Mouse (Mus musculus) Patski (cell line): ENCODE results near the gene Sypl. TPM values are rescaled to one million over a fixed set of nuclear protein-coding genes. Genes with fewer than 3 reads are reported as not detected.
"Not testable (repeated sequence)": the region's sequence is repeated elsewhere in the genome, so short reads cannot be mapped to it uniquely, and the experiment has no call there.

Experiments
- ATAC-seq: fragments of 100-300 bp; one replicate; pipeline ENCODE4 v1.8.0; 2021
- CTCF ChIA-PET: fragments of 350-600 bp; sonication (Branson Sonifier 250); formaldehyde crosslinking; loops from one replicate; lab custom pipeline; 2022; ENCODE audit warnings: inconsistent platforms; lab: Charles Lee
- POLR2A ChIA-PET: fragments of 350-600 bp; sonication (Branson Sonifier 250); formaldehyde crosslinking; loops from one replicate; lab custom pipeline; 2022; ENCODE audit warnings: antibody characterized with exemption, inconsistent platforms; lab: Charles Lee
- DNase-seq: peaks from one replicate; pipeline ENCODE4 v3.0.0-alpha.2; 2011; ENCODE audit warnings: low read depth, low spot score
- H3K27me3 ChIP-seq: fragments of 371-371 bp; one replicate; pipeline ENCODE4 v1.5.1; 2021
- CTCF ChIP-seq: fragments of 100-300 bp; IDR thresholded peaks from one replicate; pipeline ENCODE4 v1.5.1; 2021
- in situ Hi-C: fragments of 300-500 bp; cut with MboI; formaldehyde crosslinking; loops from 3 replicates; pipeline ENCODE4 v1.11.1; 2018; ENCODE audit warnings: low pct_unique_long_range_greater_than_20kb, mixed read lengths
- polyA plus RNA-seq: library from polyadenylated mRNA; unstranded; gene quantifications from one replicate; pipeline ENCODE4 v1.2.3, GENCODE M21; 2021

Gene Sypl
- polyA plus RNA-seq, 1 experiment from 2014 or later, result 92.5 TPM

GRCm38 (mm10) chr12:32995081-32995834 is 41.6 kb downstream of the Sypl start:
- no peaks in the 10 kb centered on the region for H3K27me3 ChIP-seq
- ChIA-PET CTCF (interaction anchor here (1.0 to 2.5 kb wide), 5 partner anchors 12 to 42 kb away, joined by 3 to 8 read pairs (median 3); partner anchors contain the start of gene Sypl), POLR2A (interaction anchor here (0.6 to 0.7 kb wide), 2 partner anchors 25 to 79 kb away, joined by 3 read pairs; no protein-coding TSS in a partner anchor)
- ATAC-seq, result peak; percentile 90
- in situ Hi-C loops, result no loop called here
- no peak for DNase-seq
- TF ChIP-seq CTCF, result peak; percentile 18

GRCm38 (mm10) chr12:32998766-32999165 is 45.1 kb downstream of the Sypl start:
- TF ChIP-seq CTCF, result no peak
- ChIA-PET CTCF (no interaction called here), POLR2A (no interaction called here)
- H3K27me3 ChIP-seq, result no peaks in the 10 kb centered on the region
- in situ Hi-C loops, result no loop called here
- DNase-seq (no peak), ATAC-seq (no peak)

- POLR2A ChIA-PET, ATAC-seq, H3K27me3 ChIP-seq, in situ Hi-C loops, DNase-seq: not testable (repeated sequence)
- CTCF ChIA-PET, result interaction anchor here (0.8 to 1.8 kb wide), 2 partner anchors 11 to 48 kb away, joined by 3 to 8 read pairs; no protein-coding TSS in a partner anchor
Observed at GRCm38 (mm10) chr12:32999778-33000177, 46.1 kb downstream of the Sypl start.

- ChIA-PET CTCF (interaction anchor here (0.8 to 1.8 kb wide), 4 partner anchors 10 to 48 kb away, joined by 3 to 8 read pairs (median 4); no protein-coding TSS in a partner anchor), POLR2A (no interaction called here)
- no peak for DNase-seq
- H3K27me3 ChIP-seq, result no peaks in the 10 kb centered on the region
- in situ Hi-C loops, result no loop called here
- TF ChIP-seq CTCF, result no peak
- ATAC-seq, result no peak
Observed at GRCm38 (mm10) chr12:33000402-33000801, 46.7 kb downstream of the Sypl start.

GRCm38 (mm10) chr12:33003339-33003965 is 49.8 kb downstream of the Sypl start:
- CTCF ChIA-PET, result interaction anchor here (1.3 to 2.1 kb wide), 2 partner anchors 45 to 51 kb away, joined by 3 to 9 read pairs; no protein-coding TSS in a partner anchor
- POLR2A ChIA-PET, result interaction anchor here (0.7 kb wide), 1 partner anchor 68 kb away, joined by 3 read pairs; no protein-coding TSS in a partner anchor
- TF ChIP-seq CTCF, result no peak
- in situ Hi-C loops, result no loop called here
- no peaks in the 10 kb centered on the region for H3K27me3 ChIP-seq
- ATAC-seq (no peak), DNase-seq (no peak)

DNA sequence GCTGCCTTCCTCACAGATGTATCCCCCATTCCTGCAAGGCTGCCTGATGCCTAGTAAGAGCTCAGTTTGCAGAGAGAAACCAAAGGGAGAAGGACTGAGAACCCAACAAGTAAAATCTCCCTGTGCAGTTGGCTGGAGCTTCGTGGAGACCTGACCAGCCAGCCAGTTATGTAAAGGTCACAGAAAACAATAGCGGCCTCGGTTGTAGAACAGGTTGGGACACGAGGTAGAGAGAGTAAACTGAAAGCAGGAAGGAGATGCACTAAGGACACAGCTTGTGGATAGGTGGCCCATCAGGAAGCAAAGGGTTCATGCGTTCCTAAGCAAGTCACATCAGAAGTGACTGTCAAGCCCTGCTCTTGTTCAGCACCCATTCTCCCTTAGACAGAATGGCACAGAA is 52.2 kb downstream of the Sypl start:
- DNase-seq (no peak), ATAC-seq (no peak)
- peaks cover 4% of the 10 kb centered on the region for H3K27me3 ChIP-seq
- TF ChIP-seq CTCF, result no peak
- in situ Hi-C loops, result no loop called here
- ChIA-PET CTCF (interaction anchor here (1.2 kb wide), 1 partner anchor 96 kb away, joined by 3 read pairs; no protein-coding TSS in a partner anchor), POLR2A (interaction anchor here (0.6 kb wide), 1 partner anchor 45 kb away, joined by 3 read pairs; no protein-coding TSS in a partner anchor)

- DNase-seq (no peak), ATAC-seq (no peak)
- H3K27me3 ChIP-seq, result peaks cover 4% of the 10 kb centered on the region
- POLR2A ChIA-PET, result no interaction called here
- no peak for TF ChIP-seq CTCF
- CTCF ChIA-PET, result interaction anchor here (0.8 to 1.3 kb wide), 2 partner anchors 12 to 90 kb away, joined by 3 read pairs; no protein-coding TSS in a partner anchor
- in situ Hi-C loops, result no loop called here
Observed at GRCm38 (mm10) chr12:33007176-33007575, 53.5 kb downstream of the Sypl start.

GRCm38 (mm10) chr12:33008305-33009110 is 54.8 kb downstream of the Sypl start:
- in situ Hi-C loops, result no loop called here
- ChIA-PET POLR2A (no interaction called here), CTCF (interaction anchor here (0.6 to 2.3 kb wide), 6 partner anchors 13 to 98 kb away, joined by 3 to 11 read pairs (median 4); no protein-coding TSS in a partner anchor)
- DNase-seq, result no peak
- no peak for TF ChIP-seq CTCF
- H3K27me3 ChIP-seq, result peaks cover 4% of the 10 kb centered on the region
- ATAC-seq, result no peak

DNA sequence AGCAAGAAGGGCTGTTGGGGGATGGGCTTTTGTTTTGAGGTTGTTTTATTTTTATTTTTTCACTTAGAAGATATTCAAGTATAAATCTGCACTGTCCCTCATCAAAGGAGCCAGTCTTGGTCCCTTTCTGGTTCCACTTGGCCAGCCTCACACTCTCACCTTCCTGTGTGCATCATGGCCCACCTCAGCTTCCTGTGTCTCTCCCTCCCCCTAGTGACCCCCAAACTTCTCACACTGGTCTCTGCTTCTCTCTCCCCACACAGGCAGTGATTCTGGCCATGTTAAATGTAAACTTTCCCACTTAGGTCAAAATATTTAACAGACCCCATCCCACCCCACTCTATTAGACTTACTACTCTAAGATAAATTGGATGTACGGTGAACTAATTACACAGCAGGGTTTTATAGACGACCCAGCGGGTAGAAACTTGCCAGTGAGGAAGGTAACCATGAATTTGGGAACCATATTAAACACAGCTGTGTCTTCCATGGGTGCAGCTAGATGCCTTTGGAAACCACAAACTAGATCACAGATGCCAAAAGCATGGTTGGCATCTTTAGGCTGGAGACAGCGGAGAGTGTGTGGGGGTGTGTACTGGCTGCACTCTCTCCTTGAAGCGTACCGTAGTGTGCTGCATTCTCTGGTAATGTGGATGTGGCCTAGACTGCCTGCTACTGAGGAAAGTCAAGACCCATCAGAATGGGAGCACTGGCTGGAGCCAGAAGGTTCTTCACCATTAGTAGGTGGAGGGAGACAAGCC is 55.7 kb downstream of the Sypl start:
- no peak for ATAC-seq
- no peak for DNase-seq
- no peak for TF ChIP-seq CTCF
- ChIA-PET CTCF (interaction anchor here (1.3 to 2.3 kb wide), 6 partner anchors 9 to 99 kb away, joined by 3 to 15 read pairs (median 8); no protein-coding TSS in a partner anchor), POLR2A (no interaction called here)
- in situ Hi-C loops, result no loop called here
- peaks cover 6% of the 10 kb centered on the region for H3K27me3 ChIP-seq
